In genomic region chr2:120027950-120028331, GRCm38 (mm10) we compare ENCODE assay signal across 8 mouse cellular contexts. TPM values are rescaled to one million over a fixed set of nuclear protein-coding genes. Genes with fewer than 3 reads are reported as not detected.
A peak's percentile ranks its signal among the peaks of the same experiment; 100 is the strongest.
DNase-seq lines count a peak whose midpoint lies in the region; ATAC-seq and TF ChIP-seq lines count a peak whose summit lies in the region.

No protein-coding gene starts in this region.

- peak overlapping the region; percentile 53 for H3K4me2 ChIP-seq in neural tube, embryonic 11.5 days (ENCODE audit: low read depth)
- H3K4me2 ChIP-seq in embryonic facial prominence, embryonic 12.5 days (replicated peaks), result peak overlapping the region; percentile 70
- peak overlapping the region; percentile 74 for H3K4me2 ChIP-seq in limb, embryonic 14.5 days (replicated peaks; ENCODE audit: low read depth, low read length, severe bottlenecking)
- H3K4me2 ChIP-seq in stomach, embryonic 16.5 days (ENCODE audit: low read depth, low read length), result peak overlapping the region; percentile 87

- H3K36me3 ChIP-seq in neural tube, embryonic 11.5 days (ENCODE audit: control insufficient read depth, insufficient read depth, low read length), result peaks cover 4% of the 10 kb centered on the region; the same call in 1 of the 2 replicates
- peaks cover 53% of the 10 kb centered on the region for H3K36me3 ChIP-seq in embryonic facial prominence, embryonic 12.5 days
- H3K36me3 ChIP-seq in limb, embryonic 14.5 days (ENCODE audit: control insufficient read depth, insufficient read depth, low read length), result peaks cover 57% of the 10 kb centered on the region
- H3K36me3 ChIP-seq in stomach, embryonic 16.5 days (ENCODE audit: control insufficient read depth, insufficient read depth, low read length), result peaks cover 6% of the 10 kb centered on the region; the same call in 1 of the 2 replicates

- ATAC-seq in neural tube, embryonic 11.5 days (ENCODE audit: insufficient read depth, low FRiP score, low TSS enrichment), result no peak
- ATAC-seq in embryonic facial prominence, embryonic 12.5 days (ENCODE audit: insufficient number of reproducible peaks, insufficient read depth, low FRiP score, low TSS enrichment), result no peak
- peak; percentile 25 for ATAC-seq in limb, embryonic 14.5 days (ENCODE audit: low FRiP score, low read depth)
- no peak for ATAC-seq in stomach, embryonic 16.5 days (ENCODE audit: insufficient read depth, low FRiP score)
- ATAC-seq in monocyte, adult 5-6 weeks (replicated peaks; ENCODE audit: insufficient number of reproducible peaks, low FRiP score, low TSS enrichment, poor library complexity, severe bottlenecking), result no peak

- H3K4me1 ChIP-seq in neural tube, embryonic 11.5 days (ENCODE audit: control insufficient read depth, insufficient read depth, low read length), result peaks cover 7% of the 10 kb centered on the region; the same call in 1 of the 2 replicates
- H3K4me1 ChIP-seq in embryonic facial prominence, embryonic 12.5 days, result peaks cover 11% of the 10 kb centered on the region
- H3K4me1 ChIP-seq in limb, embryonic 14.5 days (ENCODE audit: control insufficient read depth, insufficient read depth, low read length), result peaks cover 11% of the 10 kb centered on the region
- peaks cover 13% of the 10 kb centered on the region for H3K4me1 ChIP-seq in stomach, embryonic 16.5 days (ENCODE audit: control insufficient read depth, insufficient read depth, low read length)

- 48% methylated on average over 3 of the region's 3 CpGs for WGBS in neural tube, embryonic 11.5 days
- WGBS in embryonic facial prominence, embryonic 12.5 days, result 48% methylated on average over 3 of the region's 3 CpGs
- 42% methylated on average over 3 of the region's 3 CpGs for WGBS in limb, embryonic 14.5 days
- WGBS in stomach, embryonic 16.5 days, result 27% methylated on average over 3 of the region's 3 CpGs

- TF ChIP-seq POLR2A in limb, embryonic 14.5 days (IDR thresholded peaks at IDR 0.05; ENCODE audit: borderline replicate concordance, extremely low read depth, insufficient read depth, insufficient read length), result no peak

- H3K9me3 ChIP-seq in neural tube, embryonic 11.5 days (ENCODE audit: control insufficient read depth, low read length), result no peaks in the 10 kb centered on the region
- H3K9me3 ChIP-seq in embryonic facial prominence, embryonic 12.5 days, result no peaks in the 10 kb centered on the region
- H3K9me3 ChIP-seq in limb, embryonic 14.5 days (ENCODE audit: control insufficient read depth, low read length), result no peaks in the 10 kb centered on the region
- H3K9me3 ChIP-seq in stomach, embryonic 16.5 days (replicated peaks; ENCODE audit: control insufficient read depth, low read length), result no peaks in the 10 kb centered on the region

- peak; percentile 34 for DNase-seq in neural tube, embryonic 11.5 days (ENCODE audit: low spot score)
- no peak for DNase-seq in neural tube, embryonic 10.5 days (ENCODE audit: extremely low spot score, low spot score)
- DNase-seq in limb, embryonic 14.5 days (ENCODE audit: low spot score), result no peak
- DNase-seq in gastrocnemius, adult 18-20 months (ENCODE audit: low spot score), result no peak
- DNase-seq in MN1 (ENCODE audit: low spot score), result no peak

- H3K27ac ChIP-seq in neural tube, embryonic 11.5 days (ENCODE audit: low read depth, low read length), result no peak overlapping the region
- H3K27ac ChIP-seq in embryonic facial prominence, embryonic 12.5 days, result peak overlapping the region; percentile 91
- H3K27ac ChIP-seq in limb, embryonic 14.5 days (replicated peaks; ENCODE audit: low read depth, low read length), result peak overlapping the region; percentile 92
- peak overlapping the region; percentile 82 for H3K27ac ChIP-seq in stomach, embryonic 16.5 days (ENCODE audit: low read length)

- peak overlapping the region; percentile 53 for H3K4me3 ChIP-seq in neural tube, embryonic 11.5 days (ENCODE audit: low read depth, low read length)
- peak overlapping the region; percentile 75 for H3K4me3 ChIP-seq in embryonic facial prominence, embryonic 12.5 days
- peak overlapping the region; percentile 76 for H3K4me3 ChIP-seq in limb, embryonic 14.5 days (replicated peaks; ENCODE audit: low read length)
- H3K4me3 ChIP-seq in stomach, embryonic 16.5 days (replicated peaks; ENCODE audit: low read length), result peak overlapping the region; percentile 73

- no peaks in the 10 kb centered on the region for H3K27me3 ChIP-seq in neural tube, embryonic 11.5 days (ENCODE audit: control insufficient read depth, insufficient read depth, low read length)
- no peaks in the 10 kb centered on the region for H3K27me3 ChIP-seq in embryonic facial prominence, embryonic 12.5 days
- H3K27me3 ChIP-seq in limb, embryonic 14.5 days (ENCODE audit: control insufficient read depth, insufficient read depth, low read length), result no peaks in the 10 kb centered on the region
- no peaks in the 10 kb centered on the region for H3K27me3 ChIP-seq in stomach, embryonic 16.5 days (ENCODE audit: control insufficient read depth, insufficient read depth, low read length)

- peak overlapping the region; percentile 63 for H3K9ac ChIP-seq in neural tube, embryonic 11.5 days (ENCODE audit: low read length)
- peak overlapping the region; percentile 75 for H3K9ac ChIP-seq in embryonic facial prominence, embryonic 12.5 days
- peak overlapping the region; percentile 89 for H3K9ac ChIP-seq in limb, embryonic 14.5 days (ENCODE audit: low read depth, low read length, severe bottlenecking)
- peak overlapping the region; percentile 86 for H3K9ac ChIP-seq in stomach, embryonic 16.5 days (ENCODE audit: low read length)

RNA-seq across cellular contexts. Expression of gene Gm28042, which starts 0.6 kb away (rescaled TPM):
- 3.8 and 4.4 TPM in 2 replicates for polyA plus RNA-seq in neural tube, embryonic 11.5 days (2014; fragmentation: Nextera tagmentation; extraction: Ambion mirVana)
- polyA plus RNA-seq in embryonic facial prominence, embryonic 12.5 days (2016; fragmentation: Nextera tagmentation; extraction: Ambion mirVana), result 6.1 and 6.4 TPM in 2 replicates
- polyA plus RNA-seq in limb, embryonic 14.5 days (2012; rRNA removed), result 19.5 and 26.1 TPM in 2 replicates
- polyA plus RNA-seq in limb, embryonic 14.5 days (2014; fragmentation: Nextera tagmentation; extraction: Ambion mirVana), result 3.0 and 4.6 TPM in 2 replicates
- 2.4 and 5.1 TPM in 2 replicates for polyA plus RNA-seq in stomach, embryonic 16.5 days (2015; fragmentation: Nextera tagmentation; extraction: Ambion mirVana)
- 0.57 to 1.3 TPM in 2 of 3 replicates, not detected in the other for total RNA-seq in monocyte, adult 5-6 weeks (2017)
- total RNA-seq in gastrocnemius, adult 18-20 months (2021), result under 1 TPM; 0.41 to 0.52 TPM

RNA-seq across cellular contexts. Expression of gene Jmjd7, which starts 0.7 kb away (rescaled TPM):
- polyA plus RNA-seq in neural tube, embryonic 11.5 days (2014; fragmentation: Nextera tagmentation; extraction: Ambion mirVana), result 24.9 and 28.9 TPM in 2 replicates
- polyA plus RNA-seq in embryonic facial prominence, embryonic 12.5 days (2016; fragmentation: Nextera tagmentation; extraction: Ambion mirVana), result 19.0 and 24.1 TPM in 2 replicates
- 20.2 and 24.9 TPM in 2 replicates for polyA plus RNA-seq in limb, embryonic 14.5 days (2012; rRNA removed)
- 26.1 and 28.2 TPM in 2 replicates for polyA plus RNA-seq in limb, embryonic 14.5 days (2014; fragmentation: Nextera tagmentation; extraction: Ambion mirVana)
- polyA plus RNA-seq in stomach, embryonic 16.5 days (2015; fragmentation: Nextera tagmentation; extraction: Ambion mirVana), result 13.4 and 15.4 TPM in 2 replicates
- total RNA-seq in monocyte, adult 5-6 weeks (2017), result 3.5 to 6.9 TPM (median 6.0 TPM) in 3 replicates
- total RNA-seq in gastrocnemius, adult 18-20 months (2021), result 1 to 10 TPM; 2.4 to 3.0 TPM

RNA-seq across cellular contexts. Expression of gene Pla2g4b, which starts 5.3 kb away (rescaled TPM):
- 1.4 and 1.6 TPM in 2 replicates for polyA plus RNA-seq in neural tube, embryonic 11.5 days (2014; fragmentation: Nextera tagmentation; extraction: Ambion mirVana)
- polyA plus RNA-seq in embryonic facial prominence, embryonic 12.5 days (2016; fragmentation: Nextera tagmentation; extraction: Ambion mirVana), result 2.4 and 3.7 TPM in 2 replicates
- polyA plus RNA-seq in limb, embryonic 14.5 days (2012; rRNA removed), result 21.9 and 22.8 TPM in 2 replicates
- polyA plus RNA-seq in limb, embryonic 14.5 days (2014; fragmentation: Nextera tagmentation; extraction: Ambion mirVana), result 1.7 and 1.9 TPM in 2 replicates
- polyA plus RNA-seq in stomach, embryonic 16.5 days (2015; fragmentation: Nextera tagmentation; extraction: Ambion mirVana), result 1.8 and 2.7 TPM in 2 replicates
- 1.5 to 4.7 TPM (median 2.4 TPM) in 3 replicates for total RNA-seq in monocyte, adult 5-6 weeks (2017)
- 1 to 10 TPM in 1 of 2 experiments, under 1 TPM in 1; 0.45 to 1.2 TPM for total RNA-seq in gastrocnemius, adult 18-20 months (2021)

RNA-seq across cellular contexts. Expression of gene Mapkbp1, which starts 55.4 kb away (rescaled TPM):
- polyA plus RNA-seq in neural tube, embryonic 11.5 days (2014; fragmentation: Nextera tagmentation; extraction: Ambion mirVana), result 3.0 and 3.7 TPM in 2 replicates
- polyA plus RNA-seq in embryonic facial prominence, embryonic 12.5 days (2016; fragmentation: Nextera tagmentation; extraction: Ambion mirVana), result 3.9 and 4.0 TPM in 2 replicates
- 26.2 and 33.1 TPM in 2 replicates for polyA plus RNA-seq in limb, embryonic 14.5 days (2012; rRNA removed)
- 4.2 and 4.9 TPM in 2 replicates for polyA plus RNA-seq in limb, embryonic 14.5 days (2014; fragmentation: Nextera tagmentation; extraction: Ambion mirVana)
- polyA plus RNA-seq in stomach, embryonic 16.5 days (2015; fragmentation: Nextera tagmentation; extraction: Ambion mirVana), result 2.6 and 3.4 TPM in 2 replicates
- total RNA-seq in monocyte, adult 5-6 weeks (2017), result 2.7 to 7.1 TPM (median 3.2 TPM) in 3 replicates
- total RNA-seq in gastrocnemius, adult 18-20 months (2021), result 1 to 10 TPM; 6.0 to 6.2 TPM
